Mouse (Mus musculus): Measurements from ENCODE around the gene Rpap2.

Gene Rpap2

GRCm38 (mm10) chr5:107597301-107598077 is at the start of gene Rpap2, which contains the start of gene Glmn:
TSS of gene Rpap2 (plus strand) at chr5:107597373.
TSS of gene Glmn (minus strand) at chr5:107597888.
- DNase-seq = peak; percentile 94

- DNase-seq = no peak
Observed at GRCm38 (mm10) chr5:107547955-107548354, 49.2 kb upstream of the Rpap2 start.

- no peak for DNase-seq
Observed at GRCm38 (mm10) chr5:107548444-107548843, 48.7 kb upstream of the Rpap2 start.

GRCm38 (mm10) chr5:107554336-107554735 is 42.8 kb upstream of the Rpap2 start:
- no peak for DNase-seq

GRCm38 (mm10) chr5:107556969-107557368 is 40.2 kb upstream of the Rpap2 start:
- DNase-seq = no peak

GRCm38 (mm10) chr5:107569148-107569547 is 28.0 kb upstream of the Rpap2 start:
- DNase-seq = no peak

GRCm38 (mm10) chr5:107598380-107598779 is 1.2 kb downstream of the Rpap2 start:
- DNase-seq = no peak

GRCm38 (mm10) chr5:107611224-107611623 is 14.1 kb downstream of the Rpap2 start:
- peak; percentile 54 for DNase-seq

- DNase-seq = peak; percentile 13
Observed at GRCm38 (mm10) chr5:107617986-107618385, 20.8 kb downstream of the Rpap2 start.

GRCm38 (mm10) chr5:107621327-107621726 is 24.2 kb downstream of the Rpap2 start:
- no peak for DNase-seq

- DNase-seq = no peak
Observed at GRCm38 (mm10) chr5:107633651-107634050, 36.5 kb downstream of the Rpap2 start.

GRCm38 (mm10) chr5:107637106-107637505 is 39.9 kb downstream of the Rpap2 start:
- DNase-seq = no peak

- DNase-seq = no peak
Observed at GRCm38 (mm10) chr5:107638366-107638765, 41.2 kb downstream of the Rpap2 start.

GRCm38 (mm10) chr5:107644595-107644994 is 47.4 kb downstream of the Rpap2 start:
- no peak for DNase-seq

- no peak for DNase-seq
Observed at GRCm38 (mm10) chr5:107645935-107646334, 48.8 kb downstream of the Rpap2 start.

GRCm38 (mm10) chr5:107647580-107647979 is 50.4 kb downstream of the Rpap2 start:
- DNase-seq = no peak

GRCm38 (mm10) chr5:107648552-107649125 is 51.5 kb downstream of the Rpap2 start:
- DNase-seq = no peak

- no peak for DNase-seq
Observed at GRCm38 (mm10) chr5:107649680-107650079, 52.5 kb downstream of the Rpap2 start.

GRCm38 (mm10) chr5:107650427-107650826 is 53.3 kb downstream of the Rpap2 start:
- no peak for DNase-seq

- DNase-seq = no peak
Observed at GRCm38 (mm10) chr5:107652055-107652660, 55.0 kb downstream of the Rpap2 start.

GRCm38 (mm10) chr5:107678392-107678791 is 81.2 kb downstream of the Rpap2 start:
- DNase-seq = no peak

GRCm38 (mm10) chr5:107681300-107681699 is 84.1 kb downstream of the Rpap2 start:
- DNase-seq = no peak

GRCm38 (mm10) chr5:107684380-107684779 is 87.2 kb downstream of the Rpap2 start:
- DNase-seq = no peak

GRCm38 (mm10) chr5:107687161-107687560 is 90.0 kb downstream of the Rpap2 start:
- no peak for DNase-seq

Data from kidney, adult 18-20 months (tissue).